Mouse (Mus musculus) cerebellum, adult 2 months (tissue): ENCODE data around the gene Jrkl.

Experiments
- CTCF ChIP-seq: fragments of 200-500 bp; IDR thresholded peaks from 2 replicates; pipeline ENCODE4 v1.5.1; 2011; ENCODE audit warnings: low read depth, mild to moderate bottlenecking, control low read depth, low read length, moderate library complexity, borderline replicate concordance; ENCODE audit not compliant: insufficient read depth
- POLR2A ChIP-seq: fragments of 200-500 bp; IDR thresholded peaks from 2 replicates; pipeline ENCODE4 v1.6.1; 2011; ENCODE audit warnings: low read length, control low read depth, borderline replicate concordance; ENCODE audit not compliant: insufficient read depth

DNA sequence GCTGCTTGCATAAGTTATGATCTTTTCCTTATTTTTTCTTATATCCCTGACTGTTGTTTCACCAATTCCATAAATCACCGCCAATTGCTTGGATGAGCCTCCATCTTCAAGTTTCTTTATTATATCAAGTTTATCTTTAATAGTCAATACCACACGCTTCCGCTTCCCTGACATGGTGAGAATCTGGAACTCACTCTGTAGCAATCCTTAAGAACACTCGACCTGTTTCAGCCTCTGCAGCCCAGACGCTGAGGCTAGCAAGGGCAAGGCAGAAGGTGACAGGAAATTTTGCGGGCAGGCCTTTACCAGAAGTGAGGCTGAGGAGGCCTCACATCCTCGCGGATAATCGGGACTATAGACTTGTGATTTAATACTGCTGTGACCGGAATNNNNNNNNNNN, at the start of gene Jrkl:
- TF ChIP-seq CTCF: no peak
- no peak for TF ChIP-seq POLR2A
